Mouse (Mus musculus): ENCODE measurements around the gene Tm9sf3.

Gene Tm9sf3

GRCm38 (mm10) chr19:41260736-41261135 is 3.1 kb downstream of the Tm9sf3 start:
- DNase-seq: no peak

GRCm38 (mm10) chr19:41259256-41259655 is 4.5 kb downstream of the Tm9sf3 start:
- DNase-seq: no peak

- DNase-seq: peak; percentile 21 to 35
These were observed 5.1 kb downstream of the Tm9sf3 start for GRCm38 (mm10) chr19:41258707-41259106.

- DNase-seq: no peak
These were observed 9.2 kb downstream of the Tm9sf3 start for GRCm38 (mm10) chr19:41254584-41254983.

GRCm38 (mm10) chr19:41248968-41249367 is 14.8 kb downstream of the Tm9sf3 start:
- DNase-seq: no peak

GRCm38 (mm10) chr19:41248271-41248670 is 15.5 kb downstream of the Tm9sf3 start:
- DNase-seq: no peak

DNA sequence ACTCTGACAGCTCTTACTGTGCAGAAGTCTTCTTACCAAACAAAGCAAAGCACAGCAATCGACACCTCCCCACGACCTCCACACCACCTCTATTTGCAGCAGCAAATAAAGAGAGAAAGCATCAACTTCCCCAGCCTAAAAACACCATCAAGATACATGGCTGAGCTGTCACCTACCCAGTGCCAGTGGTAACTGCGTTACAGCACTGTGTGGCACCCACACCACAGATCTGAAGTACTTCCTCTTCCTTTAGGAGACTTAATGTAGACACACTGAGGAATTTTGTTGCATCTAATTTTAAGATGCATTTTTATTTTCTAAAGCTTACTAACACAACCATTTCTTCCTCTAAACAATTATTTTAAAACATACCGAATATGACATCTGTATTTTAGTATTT is 17.5 kb downstream of the Tm9sf3 start:
- DNase-seq: no peak

- no peak for DNase-seq
These were observed 19.2 kb downstream of the Tm9sf3 start for GRCm38 (mm10) chr19:41244581-41244980.

DNA sequence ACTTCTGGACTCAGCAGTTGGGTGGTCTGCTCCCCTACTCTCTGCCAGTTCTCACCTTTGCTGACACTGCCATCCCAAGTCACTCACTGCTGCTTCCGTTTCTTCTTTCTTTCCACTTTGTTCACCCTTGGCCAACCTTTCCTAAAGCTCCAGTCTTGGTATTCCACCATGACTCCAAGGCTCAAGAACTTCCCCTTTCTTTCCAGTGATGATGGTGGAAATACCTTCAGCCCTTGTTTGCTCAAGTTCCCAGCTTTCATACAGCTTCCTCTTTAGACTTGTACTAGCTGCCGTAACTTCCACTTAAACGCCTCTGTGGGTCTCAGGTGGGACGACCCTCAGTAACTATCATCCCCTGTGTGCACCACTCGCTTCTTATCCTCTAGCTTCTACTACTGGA is 21.8 kb downstream of the Tm9sf3 start:
- DNase-seq: no peak

GRCm38 (mm10) chr19:41233698-41234097 is 30.1 kb downstream of the Tm9sf3 start:
- no peak for DNase-seq

- DNase-seq: no peak
These were observed 55.5 kb downstream of the Tm9sf3 start for GRCm38 (mm10) chr19:41208326-41208725.

DNA sequence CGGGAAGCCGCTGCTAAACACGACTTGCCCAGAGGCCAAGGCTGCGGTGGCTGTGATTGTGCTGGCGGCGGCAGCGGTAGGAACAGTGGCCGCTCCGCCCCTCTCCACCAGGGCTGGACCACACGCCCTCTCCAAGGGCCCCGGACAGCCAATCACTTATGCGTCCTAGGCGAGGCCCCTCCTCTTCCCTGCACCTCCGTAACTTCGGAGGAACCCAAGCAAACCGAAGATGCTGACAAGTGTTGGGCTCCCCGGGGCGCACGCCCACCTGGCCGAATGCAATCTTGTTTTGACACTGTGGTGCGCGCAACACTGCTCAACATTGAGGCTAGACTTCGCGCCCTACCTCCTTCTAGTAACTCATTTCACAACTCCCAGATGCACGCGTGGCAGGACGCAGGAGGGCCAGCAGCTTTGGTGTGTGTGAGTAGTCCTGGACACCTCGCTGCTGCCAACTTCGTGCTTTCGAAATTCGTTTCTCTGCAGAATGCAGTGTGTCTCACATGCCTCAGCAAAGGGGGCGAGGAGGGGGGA is 56.9 kb downstream of the Tm9sf3 start, which contains the start of gene Tll2:
Tll2 (minus strand) TSS at position 25 of the 534 bp plus-strand sequence.
- peak; percentile 9 to 15 for DNase-seq

DNA sequence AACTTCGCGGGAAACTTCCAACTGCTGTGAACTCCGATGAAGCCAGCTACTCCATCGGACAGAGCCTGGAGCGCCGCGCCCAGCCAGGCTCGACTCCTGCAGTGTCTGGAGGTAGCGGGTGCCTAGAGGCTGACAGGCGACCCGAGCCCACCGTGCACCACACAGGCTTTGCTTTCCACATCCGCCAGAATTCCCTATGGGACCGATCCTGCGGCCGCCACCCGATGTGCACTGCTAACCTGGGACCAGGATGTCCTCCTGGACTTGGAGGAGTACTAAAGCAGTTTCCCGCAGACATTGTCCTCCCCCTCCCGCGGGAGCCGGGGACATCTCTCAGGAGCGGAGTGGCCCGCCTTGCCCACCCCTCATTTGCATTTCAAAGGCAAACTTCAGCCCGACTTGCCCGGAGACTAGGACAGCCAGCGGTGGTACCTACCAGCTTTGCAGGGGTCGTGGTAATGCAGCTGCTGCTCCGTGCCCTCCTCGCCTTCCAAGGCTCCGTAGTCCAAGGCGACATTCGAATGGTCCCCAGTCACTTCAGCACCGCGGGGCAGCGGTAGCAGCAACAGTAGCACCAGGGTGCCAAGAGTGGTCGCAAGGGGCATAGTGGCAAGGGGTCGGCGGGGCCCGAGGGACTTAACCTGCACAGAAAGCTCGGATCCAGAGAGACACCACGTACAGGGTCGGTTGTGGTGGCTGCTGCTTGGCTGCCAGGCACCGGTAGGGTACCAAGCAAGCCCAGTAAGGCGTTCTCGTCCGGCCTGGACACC is 57.6 kb downstream of the Tm9sf3 start:
- no peak for DNase-seq

- no peak for DNase-seq
These were observed 59.4 kb downstream of the Tm9sf3 start for GRCm38 (mm10) chr19:41204159-41205081.

DNA sequence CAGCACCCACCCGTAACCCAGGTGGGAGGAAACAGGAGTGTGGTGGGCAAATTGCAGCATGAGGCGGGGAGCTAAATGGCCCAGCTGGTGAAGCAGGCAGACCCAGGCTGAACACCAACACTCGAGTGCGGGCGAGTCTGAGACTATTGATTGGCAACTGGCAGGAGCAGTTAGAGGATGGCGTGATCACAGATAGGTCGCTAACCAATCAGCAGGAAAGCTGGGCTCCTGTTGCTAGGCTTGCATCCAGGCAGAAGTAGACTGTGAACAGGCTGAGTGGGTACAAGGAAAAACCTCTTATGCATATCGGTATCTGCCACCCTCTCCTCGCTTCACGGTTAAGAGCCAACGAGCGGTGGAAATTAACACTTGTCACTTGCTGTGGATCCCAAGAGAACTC is 66.2 kb downstream of the Tm9sf3 start:
- DNase-seq: no peak

- DNase-seq: no peak
These were observed 70.4 kb downstream of the Tm9sf3 start for GRCm38 (mm10) chr19:41193379-41193778.

GRCm38 (mm10) chr19:41192953-41193352 is 70.8 kb downstream of the Tm9sf3 start:
- no peak for DNase-seq

- DNase-seq: no peak
These were observed 72.1 kb downstream of the Tm9sf3 start for GRCm38 (mm10) chr19:41191724-41192123.

DNA sequence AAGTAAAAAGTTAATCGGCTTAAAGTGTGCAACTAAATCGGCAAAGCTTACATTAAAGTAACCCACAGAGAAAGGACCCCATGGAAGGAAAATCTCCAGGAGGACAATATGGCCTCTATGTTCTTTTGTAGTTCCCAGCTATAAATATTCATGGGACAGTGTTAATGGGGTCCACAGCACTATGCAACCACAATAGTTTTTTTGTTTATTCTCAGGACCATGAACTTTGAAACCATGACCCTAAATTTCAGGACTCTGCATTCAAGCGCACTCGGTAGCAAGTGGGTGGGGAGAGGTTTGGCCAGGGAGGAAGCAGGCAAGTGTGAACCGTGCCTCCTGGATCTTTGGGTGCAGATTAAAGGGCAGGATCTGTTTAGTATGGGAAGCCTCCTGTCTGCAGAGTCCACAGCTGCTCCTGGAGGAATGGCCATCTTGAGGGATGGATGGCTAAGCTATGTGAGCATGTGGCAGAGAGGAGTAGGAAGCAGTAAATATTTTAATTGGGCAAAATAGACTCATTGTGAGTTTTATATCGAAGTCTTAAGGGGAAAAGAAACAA is 72.8 kb downstream of the Tm9sf3 start:
- DNase-seq: no peak

- no peak for DNase-seq
These were observed 86.5 kb downstream of the Tm9sf3 start for GRCm38 (mm10) chr19:41177331-41177730.

- DNase-seq: no peak
These were observed 86.9 kb downstream of the Tm9sf3 start for GRCm38 (mm10) chr19:41176881-41177280.

DNA sequence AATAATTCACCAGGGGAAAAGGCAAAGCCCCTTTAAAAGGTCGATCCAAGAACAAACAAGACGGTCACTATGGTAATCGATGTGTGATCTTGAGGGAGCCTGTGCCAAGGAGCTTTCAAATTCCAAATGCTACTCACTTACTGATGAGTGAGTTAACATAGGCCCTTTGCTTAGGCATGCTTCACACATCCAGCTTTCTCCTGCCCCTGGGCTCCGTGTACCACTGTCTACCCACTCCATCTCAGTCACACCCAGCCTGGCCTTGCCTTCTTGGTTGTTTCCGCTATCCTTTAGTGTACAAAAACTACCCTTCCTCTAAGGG is 97.9 kb downstream of the Tm9sf3 start:
- DNase-seq: no peak
